Mouse (Mus musculus) limb, embryonic 15.5 days (tissue): ENCODE results near the gene Cdc42ep4. TPM values are rescaled to one million over a fixed set of nuclear protein-coding genes. Genes with fewer than 3 reads are reported as not detected.

ENCODE experiments used
- ATAC-seq: fragments of 200-750 bp; cut with Nextera tagmentation; 2 replicates; pipeline ENCODE4 v1.8.0; 2017; ENCODE audit warnings: low read depth, moderate TSS enrichment; ENCODE audit not compliant: insufficient number of reproducible peaks, low FRiP score, low TSS enrichment
- H3K27ac ChIP-seq: fragments of 300-500 bp; sonication (generic); 2 replicates; pipeline ENCODE4 v1.5.1; 2015; ENCODE audit warnings: moderate library complexity, mild to moderate bottlenecking, inconsistent platforms
- H3K27me3 ChIP-seq: fragments of 300-500 bp; sonication (generic); 2 replicates; pipeline ENCODE4 v1.6.1; 2015; ENCODE audit warnings: inconsistent platforms
- H3K36me3 ChIP-seq: fragments of 300-500 bp; sonication (generic); 2 replicates; pipeline ENCODE4 v1.6.1; 2015; ENCODE audit warnings: inconsistent platforms
- H3K4me1 ChIP-seq: fragments of 300-500 bp; sonication (generic); 2 replicates; pipeline ENCODE4 v1.6.1; 2015; ENCODE audit warnings: inconsistent platforms
- H3K4me2 ChIP-seq: fragments of 300-500 bp; sonication (generic); 2 replicates; pipeline ENCODE4 v1.6.1; 2015; ENCODE audit warnings: mild to moderate bottlenecking, inconsistent platforms
- H3K4me3 ChIP-seq: fragments of 300-500 bp; sonication (generic); 2 replicates; pipeline ENCODE4 v1.5.1; 2015; ENCODE audit warnings: mild to moderate bottlenecking, inconsistent platforms
- H3K9ac ChIP-seq: fragments of 300-500 bp; sonication (generic); 2 replicates; pipeline ENCODE4 v1.6.1; 2015; ENCODE audit warnings: inconsistent platforms
- H3K9me3 ChIP-seq: fragments of 300-500 bp; sonication (generic); 2 replicates; pipeline ENCODE4 v1.6.1; 2016; ENCODE audit warnings: inconsistent platforms
- WGBS: fragments of 180-500 bp; shearing (Covaris S2); methylation state at CpG from one replicate; pipeline ENCODE4 v1.1.7; 2015; 5-methylcytosine and 5-hydroxymethylcytosine counted together
- polyA plus RNA-seq: library from polyadenylated mRNA; unstranded; fragments of >200 nt; fragmentation: Nextera tagmentation; extraction: Ambion mirVana; gene quantifications from 2 replicates; pipeline ENCODE4 v1.2.1, GENCODE M21; 2015

The Cdc42ep4 gene
- polyA plus RNA-seq, 1 experiment from 2014 or later = 72.4 TPM

DNA sequence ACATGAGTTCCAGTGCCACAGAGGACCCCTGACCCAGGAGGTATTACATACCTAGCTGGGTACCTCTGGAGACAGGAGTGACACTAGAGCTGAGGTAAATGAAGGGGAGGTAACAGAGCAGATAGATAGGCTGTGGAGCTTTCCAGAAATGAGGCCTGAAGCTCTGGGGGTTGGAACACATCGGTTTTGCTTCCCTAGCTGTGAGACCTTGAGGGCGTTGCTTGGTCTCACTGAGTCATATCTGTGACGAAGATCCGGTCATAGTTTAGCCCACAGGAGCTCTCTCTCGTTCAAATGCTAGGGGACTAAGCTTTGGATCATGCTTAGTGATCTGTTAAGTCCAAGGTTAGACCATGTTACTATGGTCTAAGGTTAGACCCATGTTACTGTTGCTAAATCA, 7.2 kb upstream of the Cdc42ep4 start:
- Histone ChIP-seq H3K4me3 (no peak overlapping the region), H3K4me1 (peaks cover 14% of the 10 kb centered on the region; the same call in 1 of the 2 replicates), H3K9ac (no peak overlapping the region), H3K9me3 (no peaks in the 10 kb centered on the region), H3K4me2 (no peak overlapping the region), H3K27ac (no peak overlapping the region), H3K27me3 (no peaks in the 10 kb centered on the region), H3K36me3 (no peaks in the 10 kb centered on the region)
- 92% methylated on average over 5 of the region's 5 CpGs for WGBS
- ATAC-seq = no peak

DNA sequence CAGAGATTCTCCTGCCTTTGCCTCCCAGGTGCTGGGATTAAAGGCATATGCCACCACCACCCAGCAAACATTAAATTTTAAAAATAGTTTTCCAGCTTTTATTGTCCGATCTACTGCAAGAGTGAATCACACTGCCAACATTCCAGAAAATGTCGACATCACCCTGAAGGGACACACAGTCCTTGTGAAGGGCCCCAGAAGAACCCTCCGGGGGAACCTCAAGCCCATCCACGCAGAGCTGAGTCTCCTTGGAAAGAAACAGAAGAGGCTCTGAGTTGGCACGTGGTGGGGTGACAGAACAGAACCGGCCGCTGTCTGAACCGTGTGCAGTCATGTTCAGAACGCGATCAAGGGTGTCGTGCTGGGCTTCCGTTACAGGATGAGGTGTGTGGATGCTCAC, 4.9 kb upstream of the Cdc42ep4 start:
- Histone ChIP-seq H3K9ac (no peak overlapping the region), H3K4me2 (no peak overlapping the region), H3K27me3 (no peaks in the 10 kb centered on the region), H3K27ac (no peak overlapping the region), H3K4me3 (no peak overlapping the region), H3K9me3 (no peaks in the 10 kb centered on the region), H3K4me1 (peaks cover 15% of the 10 kb centered on the region), H3K36me3 (no peaks in the 10 kb centered on the region)
- no peak for ATAC-seq
- 85% methylated on average over 12 of the region's 12 CpGs for WGBS

DNA sequence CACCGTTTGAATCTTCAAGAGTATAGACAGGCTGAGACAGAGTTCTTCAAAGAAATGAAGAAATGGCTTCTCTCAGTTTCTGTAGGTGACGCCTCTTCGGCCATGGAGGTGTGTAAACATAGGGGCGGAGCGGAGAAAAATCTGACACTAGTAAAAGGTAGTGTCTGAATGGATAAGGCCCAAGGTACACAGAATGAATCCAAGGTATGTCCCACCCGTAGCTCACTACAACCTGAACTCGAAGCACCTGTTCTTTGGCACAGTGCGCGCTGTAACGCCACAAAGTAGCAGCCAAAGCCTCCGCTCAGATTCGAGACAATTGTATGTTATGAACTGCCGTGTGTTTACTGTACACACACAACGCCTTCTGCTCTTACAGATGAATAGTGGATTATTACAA, 4.2 kb upstream of the Cdc42ep4 start:
- peaks cover 15% of the 10 kb centered on the region for H3K4me1 ChIP-seq
- ATAC-seq = no peak
- no peak overlapping the region for H3K4me3 ChIP-seq
- H3K36me3 ChIP-seq = no peaks in the 10 kb centered on the region
- no peak overlapping the region for H3K27ac ChIP-seq
- H3K27me3 ChIP-seq = no peaks in the 10 kb centered on the region
- 90% methylated on average over 14 of the region's 14 CpGs for WGBS
- H3K9ac ChIP-seq = no peak overlapping the region
- H3K4me2 ChIP-seq = no peak overlapping the region
- no peaks in the 10 kb centered on the region for H3K9me3 ChIP-seq

DNA sequence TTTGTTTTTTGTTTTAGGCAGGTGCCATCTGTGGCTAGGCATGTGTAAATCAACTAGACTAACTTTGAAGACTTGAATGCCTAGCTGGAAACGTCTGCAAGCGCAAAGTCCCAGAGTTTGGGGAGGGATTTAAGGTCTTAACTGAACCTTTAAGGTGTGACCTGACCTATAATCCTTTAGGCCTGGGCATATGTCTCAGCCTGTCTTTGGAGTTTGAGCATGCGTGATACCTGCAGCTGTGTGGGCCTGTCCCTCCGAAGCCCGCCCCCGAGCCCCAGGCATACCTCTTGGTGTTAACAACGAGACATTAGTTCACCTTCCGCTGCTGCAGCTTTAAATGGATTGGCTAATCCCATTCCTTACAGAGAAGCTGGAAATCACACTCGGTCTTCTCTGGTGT, 3.2 kb upstream of the Cdc42ep4 start:
- peaks cover 17% of the 10 kb centered on the region for H3K4me1 ChIP-seq
- ATAC-seq = no peak
- no peaks in the 10 kb centered on the region for H3K27me3 ChIP-seq
- no peak overlapping the region for H3K9ac ChIP-seq
- H3K4me3 ChIP-seq = no peak overlapping the region
- no peak overlapping the region for H3K27ac ChIP-seq
- no peaks in the 10 kb centered on the region for H3K36me3 ChIP-seq
- 29% methylated on average over 9 of the region's 9 CpGs for WGBS
- no peak overlapping the region for H3K4me2 ChIP-seq
- no peaks in the 10 kb centered on the region for H3K9me3 ChIP-seq

DNA sequence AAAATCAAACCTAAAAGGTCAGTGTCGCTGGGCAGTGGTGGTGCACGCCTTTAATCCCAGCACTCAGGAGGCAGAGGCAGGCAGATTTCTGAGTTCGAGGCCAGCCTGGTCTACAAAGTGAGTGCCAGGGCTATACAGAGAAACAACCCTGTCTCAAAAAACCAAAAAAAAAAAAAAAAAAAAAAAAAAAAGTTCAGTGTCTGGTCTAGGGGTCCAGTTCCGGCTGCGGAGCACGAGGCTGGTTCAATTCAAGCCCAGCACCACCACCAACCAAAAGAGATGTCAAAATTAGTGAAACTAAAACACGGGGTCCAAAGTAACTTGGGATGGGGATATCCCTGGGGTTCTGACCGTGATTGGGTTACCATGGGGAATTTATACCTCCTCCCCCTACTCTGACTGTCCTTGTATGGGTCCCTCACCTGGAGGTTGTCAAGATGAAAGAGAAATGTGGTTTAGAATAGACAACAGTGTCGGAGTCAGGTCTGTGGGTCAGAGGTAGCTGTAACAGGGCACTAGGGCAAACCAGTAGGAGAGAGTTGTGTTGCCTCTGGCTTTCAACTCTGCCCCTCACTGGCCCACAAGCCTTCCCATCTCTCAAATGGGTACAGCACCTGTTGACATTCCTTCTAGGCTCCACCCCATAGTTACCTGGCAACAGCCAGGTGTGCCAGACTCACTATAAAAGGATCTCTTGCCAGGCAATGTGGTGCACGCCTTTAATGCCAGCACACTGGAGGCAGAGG, 1.2 kb upstream of the Cdc42ep4 start:
- H3K27ac ChIP-seq = no peak overlapping the region
- no peak for ATAC-seq
- 94% methylated on average over 10 of the region's 10 CpGs for WGBS

DNA sequence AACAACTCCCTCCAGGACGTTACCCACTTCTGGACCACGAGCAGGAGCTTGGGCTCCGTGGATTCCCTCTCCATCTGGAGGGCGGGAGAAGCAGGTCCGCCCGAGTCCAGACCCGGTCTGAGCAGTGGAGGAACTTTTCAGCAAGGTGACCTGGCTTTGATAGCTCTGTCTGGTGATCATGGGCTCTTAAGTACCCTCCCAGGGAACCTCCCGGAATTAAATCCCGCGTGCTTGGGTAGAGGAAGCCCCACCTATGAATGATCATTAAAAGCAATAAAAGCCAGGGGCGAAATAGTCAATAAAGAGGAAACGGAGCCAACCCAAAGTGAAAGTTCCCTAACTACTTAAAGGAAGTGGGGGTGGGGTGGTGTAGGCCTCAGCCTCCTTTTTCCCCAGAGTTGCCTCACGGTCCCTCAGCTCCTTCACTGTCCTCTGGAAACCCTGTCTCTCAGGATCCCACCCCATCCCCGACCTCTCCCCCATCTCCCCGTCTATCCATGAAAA, 529 bp upstream of the Cdc42ep4 start:
- WGBS = 16% methylated on average over 15 of the region's 15 CpGs
- peaks cover 43% of the 10 kb centered on the region for H3K4me1 ChIP-seq

More for the DNA sequence above, 1.2 kb upstream of the Cdc42ep4 start:
- H3K36me3 ChIP-seq = 0 out of 2 replicates have a peak, but pooled peaks cover 6% of the 10 kb centered on the region
- 0 out of 2 replicates have a peak overlapping the region, but pooled peaks have one; percentile 70 for H3K4me2 ChIP-seq
- H3K9me3 ChIP-seq = no peaks in the 10 kb centered on the region
- no peak overlapping the region for H3K4me3 ChIP-seq
- no peak overlapping the region for H3K9ac ChIP-seq
- peaks cover 37% of the 10 kb centered on the region for H3K4me1 ChIP-seq
- no peaks in the 10 kb centered on the region for H3K27me3 ChIP-seq

DNA sequence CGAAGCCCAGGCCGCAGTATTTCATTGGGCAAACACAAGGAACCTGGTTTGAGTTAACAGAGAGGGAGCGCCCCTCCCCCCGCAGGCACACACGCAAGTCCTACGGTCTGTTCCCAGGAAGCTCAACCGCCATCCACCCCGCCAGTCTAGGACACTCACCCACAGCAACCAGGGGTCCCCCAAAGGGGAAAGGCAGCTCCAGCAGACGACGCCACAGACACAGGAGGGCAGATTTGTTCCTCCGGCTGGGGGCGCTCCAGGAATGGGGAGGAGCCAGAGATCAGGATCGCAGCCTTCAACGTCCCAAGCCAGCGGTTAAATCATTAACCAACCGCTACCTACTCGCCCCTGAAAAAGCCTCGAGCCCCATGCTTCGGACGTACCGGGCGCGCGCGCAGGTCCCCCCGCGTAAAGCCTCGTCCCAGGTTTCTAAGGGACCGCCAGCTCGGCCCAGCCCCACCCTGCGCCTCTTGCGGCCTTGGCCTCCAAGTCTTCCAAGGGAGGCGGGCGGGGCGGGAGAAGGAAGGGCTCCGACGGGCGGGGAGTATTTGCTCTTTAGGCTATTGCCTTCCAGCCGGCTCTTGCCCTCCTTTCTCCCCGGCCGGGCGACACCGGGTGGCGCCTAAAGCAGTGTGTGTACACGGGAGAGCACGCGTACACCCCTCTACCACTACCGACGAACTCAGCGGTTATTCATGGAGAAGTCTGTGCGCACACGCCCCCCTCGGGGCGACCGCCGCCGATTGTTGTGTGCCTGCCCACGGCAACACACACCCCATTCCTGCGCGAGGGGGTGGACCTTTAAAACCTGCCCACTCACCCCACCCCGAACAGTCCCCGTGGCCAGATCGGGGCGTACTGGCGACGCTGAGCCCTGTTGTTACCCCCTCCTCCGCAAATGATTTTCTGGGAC, 854 bp downstream of the Cdc42ep4 start:
- H3K36me3 ChIP-seq = 0 out of 2 replicates have a peak, but pooled peaks cover 15% of the 10 kb centered on the region
- peak overlapping the region; percentile 97 for H3K27ac ChIP-seq
- peak overlapping the region; percentile 70 for H3K4me2 ChIP-seq
- peak overlapping the region; percentile 71 for H3K9ac ChIP-seq
- WGBS = under 1% methylated on average over 67 of the region's 67 CpGs
- peaks cover 52% of the 10 kb centered on the region for H3K4me1 ChIP-seq
- peak overlapping the region; percentile 79 for H3K4me3 ChIP-seq
- no peaks in the 10 kb centered on the region for H3K27me3 ChIP-seq
- no peaks in the 10 kb centered on the region for H3K9me3 ChIP-seq
- ATAC-seq = peak; percentile 54

More for the DNA sequence above, 529 bp upstream of the Cdc42ep4 start:
- Histone ChIP-seq H3K4me2 (peak overlapping the region; percentile 70), H3K27ac (peak overlapping the region; percentile 97), H3K4me3 (peak overlapping the region; percentile 79), H3K36me3 (0 out of 2 replicates have a peak, but pooled peaks cover 9% of the 10 kb centered on the region), H3K9ac (peak overlapping the region; percentile 35), H3K9me3 (no peaks in the 10 kb centered on the region), H3K27me3 (no peaks in the 10 kb centered on the region)
- ATAC-seq = no peak

DNA sequence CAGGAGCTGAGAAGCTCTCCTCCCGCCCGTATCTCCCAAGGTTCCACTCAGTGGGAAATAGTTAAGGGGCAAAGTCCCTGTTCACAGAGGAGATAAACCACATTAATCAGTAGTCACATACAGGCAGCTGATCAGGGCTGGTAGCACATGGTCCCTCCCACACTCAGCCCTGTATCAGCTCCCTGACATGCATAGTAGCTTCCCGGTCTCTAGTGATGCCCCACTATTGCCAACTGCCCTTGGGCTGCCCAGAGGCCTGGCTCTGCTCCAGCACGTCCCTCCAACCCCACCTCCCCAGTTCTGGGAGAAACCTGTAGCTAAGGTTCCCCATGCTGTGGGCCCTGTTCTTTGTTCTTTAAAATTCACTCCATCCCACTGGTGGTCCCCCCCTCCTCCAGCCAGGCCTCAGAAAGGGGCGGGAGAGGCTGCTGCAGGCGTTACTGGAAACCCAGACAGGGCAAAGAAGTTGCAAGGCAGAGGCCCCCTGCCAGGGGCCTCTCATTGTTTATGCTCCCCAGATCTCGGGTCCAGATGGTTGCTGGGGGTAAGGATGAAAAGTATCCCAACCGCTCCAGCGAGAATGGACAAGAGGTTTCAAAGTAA, 1.8 kb downstream of the Cdc42ep4 start:
- no peak for ATAC-seq
- WGBS = 3% methylated on average over 9 of the region's 9 CpGs
- Histone ChIP-seq H3K4me1 (peaks cover 46% of the 10 kb centered on the region), H3K36me3 (0 out of 2 replicates have a peak, but pooled peaks cover 18% of the 10 kb centered on the region), H3K27me3 (no peaks in the 10 kb centered on the region), H3K9ac (peak overlapping the region; percentile 71), H3K9me3 (no peaks in the 10 kb centered on the region), H3K4me2 (peak overlapping the region; percentile 70), H3K4me3 (peak overlapping the region; percentile 79), H3K27ac (peak overlapping the region; percentile 97)

DNA sequence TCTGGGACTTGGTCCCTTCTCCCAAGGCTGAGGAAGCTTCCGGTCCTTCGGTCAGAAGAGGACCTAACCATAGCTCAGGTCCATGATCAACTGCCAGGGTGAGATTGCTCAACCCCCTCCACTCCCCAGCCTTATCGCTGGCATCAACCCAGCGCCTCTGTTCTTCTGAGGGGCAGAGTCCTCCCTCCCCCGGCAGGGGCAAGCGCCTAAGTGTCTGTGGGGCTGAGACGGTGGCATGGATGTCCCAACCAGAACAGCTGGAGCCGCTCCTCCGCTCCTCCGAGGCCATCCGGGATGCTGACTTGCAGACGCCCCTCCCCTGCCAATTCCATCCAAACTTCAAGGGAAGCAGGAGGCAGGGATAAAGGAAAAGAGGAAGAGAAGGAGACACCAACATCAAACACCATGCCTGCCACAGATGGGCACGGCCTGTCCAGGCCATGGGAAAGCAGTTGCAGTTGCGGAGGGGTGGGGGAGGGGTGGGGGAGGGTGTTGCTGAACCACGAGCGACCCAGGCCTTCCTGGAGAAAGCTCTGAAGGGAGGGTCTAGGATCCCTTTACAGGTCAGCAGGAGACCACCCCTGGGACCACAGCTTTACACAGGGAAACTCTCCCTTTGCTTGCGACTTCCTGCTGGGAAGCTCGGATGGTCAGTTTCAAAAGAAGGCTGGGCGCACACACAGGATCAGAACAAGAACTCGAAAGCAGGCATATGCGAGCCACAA, 2.7 kb downstream of the Cdc42ep4 start:
- no peaks in the 10 kb centered on the region for H3K9me3 ChIP-seq
- WGBS = 10% methylated on average over 21 of the region's 21 CpGs
- H3K4me3 ChIP-seq = peak overlapping the region; percentile 79
- H3K9ac ChIP-seq = peak overlapping the region; percentile 71
- H3K4me1 ChIP-seq = peaks cover 46% of the 10 kb centered on the region
- H3K4me2 ChIP-seq = peak overlapping the region; percentile 70
- H3K27me3 ChIP-seq = no peaks in the 10 kb centered on the region
- ATAC-seq = no peak
- 0 out of 2 replicates have a peak, but pooled peaks cover 18% of the 10 kb centered on the region for H3K36me3 ChIP-seq
- H3K27ac ChIP-seq = peak overlapping the region; percentile 97

DNA sequence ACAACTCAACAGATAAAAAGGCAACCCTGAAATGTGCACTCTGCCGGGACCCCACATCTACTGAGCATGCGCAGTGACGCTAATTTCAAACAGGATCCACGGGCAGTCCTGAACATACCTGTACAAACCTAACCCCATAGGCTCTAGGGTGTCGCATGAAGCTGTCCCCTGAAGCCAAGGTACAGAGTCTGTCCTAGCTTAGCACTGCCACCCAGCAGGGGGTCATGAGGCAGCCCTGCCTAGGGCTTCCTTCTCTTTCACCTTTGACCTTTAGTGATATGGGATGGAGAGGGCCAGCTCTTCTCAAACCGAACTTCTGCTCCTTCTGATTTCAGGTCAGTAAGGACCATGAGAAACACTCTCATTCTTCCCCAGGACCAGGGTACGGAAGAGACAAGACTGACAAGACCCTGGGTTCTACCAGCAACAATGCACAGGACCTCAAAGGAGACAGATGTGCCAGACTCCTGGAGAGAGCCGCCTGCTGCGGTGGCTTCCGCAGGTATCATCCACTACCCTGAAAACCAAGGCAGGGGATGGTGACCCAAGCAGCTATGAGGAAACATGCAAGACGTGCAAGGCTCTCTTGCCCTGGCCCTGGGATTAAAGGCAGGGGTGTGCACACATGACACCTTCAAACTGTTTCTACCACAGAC, 3.8 kb downstream of the Cdc42ep4 start:
- Histone ChIP-seq H3K9ac (0 out of 2 replicates have a peak overlapping the region, but pooled peaks have one; percentile 14), H3K27ac (no peak overlapping the region), H3K9me3 (no peaks in the 10 kb centered on the region), H3K36me3 (peaks cover 26% of the 10 kb centered on the region), H3K4me3 (no peak overlapping the region), H3K4me1 (peaks cover 46% of the 10 kb centered on the region), H3K27me3 (no peaks in the 10 kb centered on the region), H3K4me2 (peak overlapping the region; percentile 70)
- 69% methylated on average over 11 of the region's 11 CpGs for WGBS
- no peak for ATAC-seq
